Mouse (Mus musculus) brain, adult 2 months (tissue): ENCODE measurements at regions not wholly inside any gene's neighbourhood (a gene's known extent, or its start where the extent isn't known, plus 50 kb on each side); places are given as distances from the start of the nearest gene placed in this dataset.
A peak's percentile ranks its signal among the peaks of the same experiment; 100 is the strongest.
"Not testable (repeated sequence)": the region's sequence is repeated elsewhere in the genome, so short reads cannot be mapped to it uniquely, and the experiment has no call there.

Experiments
- DNase-seq: peaks from one replicate; pipeline ENCODE4 v3.0.0; 2011; ENCODE audit warnings: low read depth, low spot score

DNA sequence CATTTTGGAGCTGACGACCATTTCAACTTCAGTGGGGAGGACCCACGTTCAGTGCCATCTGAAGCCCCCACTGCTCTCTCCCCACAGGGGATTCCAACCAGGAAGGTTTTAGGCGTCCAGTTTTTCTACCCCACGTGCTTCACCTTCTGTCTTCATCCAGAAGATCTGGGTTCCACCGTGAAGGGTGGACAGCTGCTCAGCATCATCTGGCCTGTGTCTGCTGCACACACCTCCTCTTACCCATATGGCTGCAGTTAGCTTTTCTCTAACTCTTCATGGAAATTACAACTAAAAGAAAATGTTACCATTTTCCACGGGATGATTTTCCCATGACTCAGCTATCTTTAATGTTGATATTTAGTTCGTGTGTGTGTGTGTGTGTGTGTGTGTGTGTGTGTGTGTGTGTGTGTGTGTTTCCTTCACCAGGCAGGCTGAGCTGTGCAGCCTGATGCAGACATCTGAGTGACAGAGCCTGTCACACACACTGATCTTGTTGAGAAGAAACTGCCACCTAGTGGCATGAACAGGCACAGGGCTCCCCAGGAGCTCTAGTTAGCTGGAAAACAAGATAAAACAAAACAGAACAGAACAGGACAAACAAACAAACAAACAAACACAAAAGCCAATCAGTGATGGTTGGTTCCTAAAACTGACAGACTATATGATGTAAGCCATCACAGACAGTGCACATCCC lies 107.5 kb upstream of the Rasgrp1 start:
- peak; percentile 80 for DNase-seq

DNA sequence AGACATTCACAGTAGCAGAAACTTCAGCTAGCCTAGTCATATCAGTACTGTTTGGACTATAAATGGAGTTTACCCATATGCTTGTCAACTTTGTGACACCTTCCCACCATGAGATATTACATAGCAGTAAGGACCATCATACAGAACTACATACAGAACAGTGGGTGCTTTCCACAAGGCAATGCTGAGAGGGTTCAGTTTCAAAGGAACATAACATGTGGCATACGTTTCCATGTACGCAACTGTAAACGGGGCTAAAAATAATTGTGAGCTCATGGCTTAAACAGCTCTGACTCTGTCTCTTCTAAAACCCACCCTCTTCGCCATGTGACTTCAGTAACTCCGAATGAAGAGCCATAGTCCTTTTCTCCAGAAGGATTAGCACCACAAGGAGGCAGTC lies 109.0 kb upstream of the Rasgrp1 start:
- DNase-seq = no peak

DNA sequence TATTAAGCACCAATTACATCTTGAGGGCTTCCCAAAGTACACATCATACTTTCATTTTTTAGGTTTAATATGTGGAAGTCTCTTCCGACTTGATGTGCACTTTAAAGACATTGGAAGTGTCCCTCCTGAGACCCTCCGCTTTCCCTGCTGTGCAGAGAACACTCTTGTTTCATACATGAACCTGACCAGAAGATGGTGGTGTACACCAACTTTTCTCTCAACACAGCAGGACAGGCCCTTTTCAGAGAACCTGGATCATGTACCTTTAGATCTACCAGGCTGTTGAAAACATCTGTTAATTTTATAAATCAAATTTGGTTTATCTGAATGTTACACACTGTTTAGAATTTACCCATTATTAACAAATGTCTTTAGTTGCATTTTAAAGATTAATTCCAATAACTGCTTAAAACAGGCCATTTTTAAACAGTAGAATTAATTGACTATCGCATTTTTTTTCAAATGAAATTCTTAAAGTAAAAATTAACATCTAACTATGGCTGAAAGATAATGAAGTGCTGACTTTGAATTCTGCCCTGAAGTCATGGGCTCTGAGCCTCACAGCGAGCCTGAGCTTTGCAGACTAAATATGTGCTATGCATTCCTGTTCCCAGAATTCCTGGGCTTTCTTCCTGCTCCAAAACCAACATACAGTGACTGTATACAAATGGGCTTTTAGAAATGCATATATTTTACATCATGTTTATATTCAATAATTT lies 112.4 kb upstream of the Rasgrp1 start:
- peak; percentile 47 for DNase-seq

DNA sequence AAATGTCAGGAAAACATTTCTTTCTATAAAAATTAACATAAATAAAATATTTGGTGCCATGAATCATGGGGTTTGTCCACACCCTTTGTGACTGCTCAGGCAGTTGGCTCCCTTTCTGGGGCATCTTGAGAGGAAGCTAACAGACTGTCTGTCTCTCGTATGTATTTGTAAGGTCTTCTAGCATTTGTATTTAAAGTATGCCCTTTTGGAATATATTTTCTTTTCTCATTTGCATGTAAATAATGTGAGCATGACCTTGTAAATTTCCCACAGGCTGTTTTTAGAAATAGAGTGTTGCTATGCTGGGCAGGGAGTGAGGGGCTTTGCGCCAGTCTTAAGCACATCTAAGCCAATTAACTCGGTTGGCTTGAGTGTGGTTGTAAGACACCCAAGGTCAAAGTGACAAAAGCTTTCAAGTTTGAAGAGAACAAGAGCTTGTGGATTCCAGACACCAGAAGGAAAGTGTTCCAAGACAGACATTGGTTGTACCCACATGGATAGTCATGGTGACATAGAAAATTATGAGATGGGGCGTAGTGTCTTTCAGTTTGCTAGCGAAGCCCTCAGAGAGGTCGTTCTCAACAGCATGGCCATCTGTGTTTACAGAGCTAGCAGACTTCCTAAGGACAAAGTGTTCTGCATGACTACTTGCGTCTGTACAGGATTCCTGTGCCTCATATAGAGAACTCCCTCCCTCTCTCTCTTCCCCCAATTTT lies 113.1 kb upstream of the Rasgrp1 start:
- DNase-seq = no peak

DNA sequence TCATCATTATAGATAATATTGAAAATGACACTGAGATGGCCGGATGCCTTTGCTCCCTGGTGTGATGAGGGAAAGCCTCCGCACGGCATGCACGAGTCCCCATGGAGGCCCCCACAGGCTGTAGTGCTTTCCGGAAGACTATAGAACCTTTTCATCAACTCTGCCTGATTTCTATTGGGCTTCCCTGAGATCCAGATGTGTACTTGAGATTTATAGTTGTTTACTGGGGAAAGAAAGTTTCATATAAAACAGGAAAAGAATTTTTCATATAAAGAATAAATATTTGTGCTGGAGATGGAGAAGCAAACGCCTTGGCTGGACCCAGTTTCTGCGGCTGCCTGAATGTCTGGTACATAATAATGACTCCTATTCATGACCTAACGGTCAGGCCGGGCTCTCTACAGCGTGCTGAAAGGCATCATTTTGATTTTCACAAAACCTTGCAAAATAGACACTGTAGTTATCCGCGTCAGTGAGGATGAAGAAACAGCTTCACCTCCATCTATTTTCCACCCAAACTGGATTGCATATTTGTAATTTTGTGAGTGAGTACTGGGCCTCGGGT lies 113.7 kb upstream of the Rasgrp1 start:
- DNase-seq = no peak

DNA sequence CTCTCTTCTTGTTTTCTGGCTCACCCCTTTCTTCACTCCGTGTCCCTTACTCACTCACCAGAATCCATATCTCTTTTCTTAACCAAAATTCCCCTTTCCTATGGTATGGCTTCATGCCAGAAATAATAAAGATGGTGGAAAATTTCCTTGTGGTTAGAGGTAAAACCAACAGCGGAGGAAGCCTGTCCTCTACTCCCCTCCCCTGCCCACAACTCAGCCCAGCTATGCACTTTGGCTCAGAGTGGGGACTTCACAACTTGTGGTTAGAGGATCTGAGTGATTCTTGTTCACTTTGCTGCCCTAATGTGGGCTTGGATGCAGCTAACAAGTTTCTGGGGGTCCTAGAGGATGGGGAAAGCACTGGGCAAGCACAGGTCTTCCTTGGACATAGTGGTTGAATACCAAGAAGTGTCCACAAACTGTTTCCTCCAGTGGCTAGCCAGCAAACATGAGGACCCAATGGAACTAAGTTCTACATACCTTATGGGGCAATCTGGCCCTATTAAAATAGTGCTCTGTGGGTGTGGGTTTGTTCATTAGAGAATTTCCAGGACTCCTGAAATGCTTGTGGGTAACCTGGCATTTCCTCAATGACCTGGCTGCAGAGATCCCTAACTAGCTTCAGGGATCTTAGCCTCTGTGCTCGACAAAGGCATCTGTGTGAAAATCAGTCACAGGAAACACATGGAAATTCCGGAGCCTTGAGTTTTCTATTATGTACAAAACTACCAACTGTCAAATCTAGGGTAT lies 118.9 kb upstream of the Rasgrp1 start:
- no peak for DNase-seq

DNA sequence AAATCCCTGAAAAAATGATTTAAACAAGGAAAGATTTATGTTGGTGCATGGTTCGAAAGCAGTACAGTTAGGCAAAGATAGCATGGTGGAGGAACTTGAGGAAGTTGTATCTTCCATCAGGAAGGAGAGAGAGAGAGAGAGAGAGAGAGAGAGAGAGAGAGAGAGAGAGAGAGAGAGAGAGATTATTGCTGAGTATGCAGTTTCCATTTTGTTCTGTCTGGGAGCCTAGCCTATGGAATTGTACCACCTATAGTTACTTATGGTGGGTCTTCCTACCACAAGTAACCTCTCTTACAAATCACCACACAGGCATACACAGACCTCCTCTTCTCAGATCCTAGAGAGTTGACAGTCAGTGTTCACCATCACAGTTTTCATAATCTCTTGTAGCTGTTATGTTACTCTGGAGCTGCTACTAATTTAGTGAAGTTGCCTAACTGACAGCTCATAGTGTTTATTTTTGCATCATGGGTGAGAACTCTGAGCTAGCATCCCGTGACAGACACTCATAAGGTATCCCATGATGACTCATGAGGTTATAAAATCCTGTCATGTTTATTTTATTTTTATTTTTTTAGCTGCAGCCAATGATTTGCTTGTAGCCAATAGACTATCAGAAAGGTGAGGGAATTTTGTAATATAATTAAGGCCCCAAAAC lies 132.2 kb upstream of the Rasgrp1 start:
- peak; percentile 36 for DNase-seq

DNA sequence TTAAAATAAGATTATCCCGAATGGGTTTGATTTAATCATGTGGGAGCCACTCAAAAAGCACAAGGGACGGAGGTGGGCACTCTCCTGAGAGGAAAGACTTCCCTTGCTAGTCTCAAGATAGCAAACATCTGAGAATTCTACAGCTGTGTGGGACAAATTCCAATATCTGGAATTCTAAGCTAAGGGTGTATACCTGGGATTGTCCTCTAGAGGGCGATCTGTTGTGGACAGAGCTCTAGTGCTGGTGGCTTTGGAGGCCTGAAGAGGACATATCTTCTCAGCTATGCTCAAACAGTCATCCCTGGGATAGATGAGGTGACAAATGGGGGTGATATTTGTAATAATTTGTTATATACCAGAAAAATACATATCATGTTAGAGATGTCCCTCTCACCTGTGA lies 132.8 kb upstream of the Rasgrp1 start:
- DNase-seq = peak; percentile 39

DNA sequence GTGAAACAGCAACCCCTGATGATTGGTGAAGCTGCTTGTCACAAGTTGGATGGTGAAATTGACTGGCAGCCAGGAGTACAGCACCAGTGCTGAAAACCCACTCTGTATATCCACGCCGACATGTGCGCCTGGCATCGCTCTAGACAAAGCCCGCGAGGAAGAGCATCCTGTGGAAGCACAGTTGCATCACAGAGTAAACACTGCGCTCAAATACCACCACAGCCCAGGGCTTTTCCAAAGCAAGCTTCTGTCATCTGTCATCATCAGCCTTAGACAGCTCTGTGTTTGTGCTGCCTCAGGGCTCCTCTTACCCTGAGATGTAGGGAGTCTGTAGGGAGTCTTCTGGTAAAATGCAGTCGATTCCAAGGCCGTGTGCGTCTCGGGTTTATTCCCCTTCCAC lies 134.7 kb upstream of the Rasgrp1 start:
- not testable (repeated sequence) for DNase-seq

DNA sequence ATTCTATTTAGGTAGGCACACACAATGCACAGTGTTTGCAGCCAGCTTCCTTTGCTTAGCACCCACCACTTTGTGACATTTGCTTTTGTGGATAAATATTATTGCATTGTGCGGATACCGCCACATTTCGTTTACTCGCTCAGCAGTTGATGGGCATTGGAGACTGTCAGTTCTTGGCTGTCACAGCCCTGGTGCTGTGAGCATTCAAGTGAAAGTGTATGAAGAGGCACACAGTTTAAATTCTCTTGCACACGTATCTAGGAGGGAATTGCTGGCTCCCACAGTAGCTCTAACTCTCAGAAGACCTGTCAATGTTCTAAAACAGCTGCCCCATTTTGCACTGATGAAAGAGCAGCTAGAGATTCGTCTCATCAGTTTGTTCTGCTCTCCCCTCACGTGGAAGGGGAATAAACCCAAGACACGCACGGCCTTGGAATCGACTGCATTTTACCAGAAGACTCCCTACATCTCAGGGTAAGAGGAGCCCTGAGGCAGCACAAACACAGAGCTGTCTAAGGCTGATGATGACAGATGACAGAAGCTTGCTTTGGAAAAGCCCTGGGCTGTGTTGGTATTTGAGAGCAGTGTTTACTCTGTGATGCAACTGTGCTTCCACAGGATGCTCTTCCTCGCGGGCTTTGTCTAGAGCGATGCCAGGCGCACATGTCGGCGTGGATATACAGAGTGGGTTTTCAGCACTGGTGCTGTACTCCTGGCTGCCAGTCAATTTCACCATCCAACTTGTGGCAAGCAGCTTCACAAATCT lies 136.6 kb upstream of the Rasgrp1 start:
- DNase-seq = not testable (repeated sequence)

DNA sequence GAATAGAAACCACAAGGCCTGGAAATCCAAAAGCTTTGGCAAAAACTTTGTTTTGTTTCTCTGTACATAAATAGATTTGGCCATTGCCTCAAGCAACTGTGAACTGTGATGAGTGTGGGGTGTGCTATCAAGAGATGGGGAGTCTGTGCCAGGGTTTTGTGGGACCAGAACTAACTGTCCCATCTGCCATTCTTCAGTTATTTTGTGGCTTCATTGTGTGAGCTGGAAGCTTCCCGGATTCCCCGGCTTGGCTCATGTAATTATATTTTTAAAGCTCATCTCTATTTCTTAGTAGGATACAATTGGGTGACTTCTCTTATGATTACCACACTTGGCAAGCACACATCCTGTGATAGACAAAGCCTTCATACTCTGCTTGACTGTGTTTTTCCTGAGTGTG lies 143.6 kb upstream of the Rasgrp1 start:
- DNase-seq = peak; percentile 25

DNA sequence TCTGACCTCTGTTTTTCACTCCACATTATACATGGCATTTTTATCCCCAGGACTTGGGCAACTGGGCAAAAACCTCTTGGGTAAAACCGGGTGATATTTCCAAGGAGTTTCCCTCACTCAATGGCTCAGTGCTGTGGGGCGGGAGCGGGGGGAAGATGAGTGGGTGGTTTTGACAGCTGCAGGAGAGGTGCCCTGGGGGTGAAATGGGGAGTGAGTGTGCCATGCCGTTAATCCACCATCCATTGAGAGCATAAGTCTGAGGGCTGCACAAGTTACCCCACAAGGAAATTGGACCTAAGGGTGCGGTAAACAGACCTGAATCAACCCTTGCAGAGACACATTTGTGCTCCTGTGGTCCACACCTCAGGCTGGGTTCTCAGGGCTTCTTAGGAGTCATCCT lies 155.8 kb upstream of the Rasgrp1 start:
- DNase-seq = no peak

DNA sequence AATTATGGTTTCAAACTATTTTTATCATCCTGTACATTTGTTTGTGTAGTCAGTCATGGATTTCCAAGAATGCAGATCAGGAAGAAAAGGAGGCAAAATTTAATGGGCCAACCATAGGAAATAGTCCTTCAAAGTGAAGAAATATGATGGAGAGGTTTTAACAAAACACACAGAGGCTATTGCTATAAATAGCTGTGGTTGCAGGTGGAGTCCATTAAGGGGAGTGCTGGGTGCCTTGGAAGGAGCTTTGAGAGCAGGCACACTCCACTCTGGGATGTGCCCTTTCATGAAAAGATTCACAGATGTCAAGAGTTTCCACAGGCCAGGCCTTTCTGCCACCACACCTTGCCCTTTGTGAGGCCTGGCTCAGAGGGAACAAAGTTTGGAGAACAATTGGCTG lies 159.8 kb upstream of the Rasgrp1 start:
- no peak for DNase-seq

DNA sequence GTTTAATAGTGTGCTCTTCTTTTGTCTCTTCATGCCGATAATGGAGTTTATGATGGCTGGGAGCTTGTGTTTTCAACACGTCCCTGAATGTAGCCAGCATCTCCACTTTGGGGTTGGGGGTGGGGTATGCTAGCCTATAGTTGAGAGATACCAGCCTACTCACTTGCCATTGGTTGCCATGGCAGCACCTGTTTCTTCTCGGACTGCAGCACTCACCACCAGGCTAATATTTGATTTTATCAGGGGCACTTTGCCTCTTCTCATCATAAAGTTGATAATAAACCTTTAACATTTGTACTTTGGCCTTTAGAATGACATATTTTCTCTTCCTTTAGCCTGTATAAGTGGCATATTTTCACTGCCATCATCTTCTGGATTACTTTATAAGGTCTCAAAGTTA lies 168.9 kb upstream of the Rasgrp1 start:
- DNase-seq = no peak

DNA sequence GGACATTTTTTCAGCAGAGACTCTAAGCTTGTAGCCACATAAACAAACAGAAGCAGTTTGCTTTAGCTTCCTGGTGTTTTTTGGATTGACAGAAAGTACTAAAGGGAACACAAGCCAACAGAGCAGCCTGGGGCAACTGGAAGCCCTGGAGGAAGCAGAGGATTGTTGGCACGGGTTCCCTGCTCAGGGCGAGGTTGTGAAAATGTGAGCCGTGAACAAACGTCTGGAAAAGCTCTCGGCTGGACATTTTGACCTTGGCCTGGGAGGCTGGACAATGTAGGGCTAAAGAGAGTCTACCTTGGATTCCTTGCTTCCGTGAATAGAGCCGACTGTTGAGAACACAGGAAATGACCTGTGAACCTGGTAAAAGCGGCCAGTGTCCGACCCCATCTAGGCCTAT lies 169.8 kb upstream of the Rasgrp1 start:
- peak; percentile 10 for DNase-seq

DNA sequence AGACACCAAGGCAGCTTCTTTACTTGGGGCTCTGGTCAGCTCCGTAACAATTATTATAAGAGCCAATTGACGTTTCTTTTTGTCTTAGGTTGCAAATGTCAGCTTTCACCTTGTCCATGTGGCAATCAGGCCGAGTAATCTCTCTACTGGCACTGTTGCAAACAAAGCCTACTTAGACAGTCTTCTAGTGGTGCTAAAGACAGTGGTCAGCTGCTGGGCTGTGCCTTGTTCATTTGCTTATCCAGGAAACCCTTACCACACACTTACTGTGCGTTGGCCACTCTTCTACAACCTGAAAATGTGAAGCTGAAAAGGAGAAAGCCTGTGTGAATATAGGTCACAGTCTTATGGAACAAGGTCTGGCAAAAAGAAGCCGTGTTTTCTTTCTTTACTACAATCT lies 181.6 kb upstream of the Rasgrp1 start:
- DNase-seq = no peak

DNA sequence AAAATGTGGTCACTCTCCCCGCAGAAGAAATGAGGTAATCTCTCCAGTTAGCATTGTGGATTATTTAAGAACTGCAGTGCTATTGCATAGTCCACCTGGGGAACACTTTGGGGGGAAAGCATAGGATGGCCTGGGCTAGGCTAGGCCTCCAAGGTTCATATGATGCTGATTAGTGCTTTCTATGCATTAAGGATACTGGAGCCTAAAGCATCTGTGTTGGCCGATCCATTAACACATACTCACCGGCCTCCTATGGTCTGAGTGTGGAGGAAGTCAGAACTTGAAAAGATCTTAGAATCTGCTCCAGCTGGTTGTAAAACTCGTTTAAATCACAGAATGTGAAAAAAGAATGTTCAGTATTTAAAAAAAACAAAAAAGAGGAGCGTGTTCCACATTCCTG lies 196.1 kb upstream of the Rasgrp1 start:
- DNase-seq = no peak

DNA sequence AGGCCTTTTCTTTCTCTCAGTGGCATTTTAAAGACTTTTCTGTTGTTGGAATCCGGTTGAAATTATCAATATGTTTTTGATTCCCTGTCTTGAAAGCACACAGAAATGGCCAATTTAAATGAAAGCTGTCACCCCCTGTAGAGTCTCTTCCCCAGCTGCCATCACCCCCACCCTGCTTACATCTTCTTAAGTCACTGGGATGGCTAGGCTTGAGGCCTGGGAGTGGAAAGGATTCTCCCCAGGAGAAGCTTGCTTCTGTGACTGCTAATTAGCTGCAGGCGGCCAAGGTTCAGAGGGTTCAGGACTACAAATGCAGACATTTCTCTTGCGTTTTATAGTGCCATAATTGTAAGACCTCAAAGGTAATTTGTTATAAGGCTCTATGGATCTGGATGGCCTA lies 196.5 kb upstream of the Rasgrp1 start:
- no peak for DNase-seq

DNA sequence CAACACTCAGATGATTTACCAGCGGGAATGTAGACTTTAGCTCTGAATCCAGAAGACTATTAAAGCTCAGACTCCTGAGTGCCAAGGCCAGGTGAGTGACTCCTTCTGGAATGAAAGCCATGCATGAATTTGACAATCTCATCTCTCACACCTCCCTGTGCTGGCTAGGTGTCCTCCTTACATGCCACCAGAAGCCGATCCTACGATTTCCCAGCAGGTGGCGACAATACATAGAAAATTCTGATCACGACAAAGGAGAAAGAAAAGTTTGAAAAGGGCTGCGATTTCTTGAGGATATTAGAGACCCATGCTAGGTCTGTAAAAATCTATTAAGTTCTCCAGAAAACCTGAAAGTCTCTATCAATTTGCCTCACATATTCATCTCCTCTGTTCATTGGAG lies 198.7 kb upstream of the Rasgrp1 start:
- peak; percentile 80 for DNase-seq

DNA sequence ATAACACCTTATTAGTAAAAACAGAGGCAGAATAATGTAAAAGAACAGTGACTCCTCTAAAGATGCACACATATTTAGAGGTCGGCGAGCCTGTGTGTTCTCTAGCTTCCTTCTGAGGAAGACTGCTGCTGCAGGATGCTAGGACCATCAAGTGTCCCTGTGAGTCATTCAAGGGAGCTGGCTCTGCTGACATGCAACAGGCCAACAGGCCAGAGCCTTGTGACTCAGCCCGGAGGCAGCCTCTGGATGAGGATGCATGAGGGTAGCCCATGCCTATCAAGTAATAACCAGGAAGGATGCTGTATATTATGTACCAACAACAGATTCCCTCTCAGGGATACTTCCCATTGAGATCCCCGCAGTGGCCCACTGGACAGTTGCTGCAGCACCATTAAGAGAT lies 199.5 kb upstream of the Rasgrp1 start:
- DNase-seq = peak; percentile 11
